Mouse (Mus musculus): ENCODE measurements around the gene Rab34. TPM values are rescaled to one million over a fixed set of nuclear protein-coding genes. Genes with fewer than 3 reads are reported as not detected.

Rab34 gene
- total and polyA plus RNA-seq, 3 experiments: 0.17 to 1.4 (median 0.50) TPM

DNA sequence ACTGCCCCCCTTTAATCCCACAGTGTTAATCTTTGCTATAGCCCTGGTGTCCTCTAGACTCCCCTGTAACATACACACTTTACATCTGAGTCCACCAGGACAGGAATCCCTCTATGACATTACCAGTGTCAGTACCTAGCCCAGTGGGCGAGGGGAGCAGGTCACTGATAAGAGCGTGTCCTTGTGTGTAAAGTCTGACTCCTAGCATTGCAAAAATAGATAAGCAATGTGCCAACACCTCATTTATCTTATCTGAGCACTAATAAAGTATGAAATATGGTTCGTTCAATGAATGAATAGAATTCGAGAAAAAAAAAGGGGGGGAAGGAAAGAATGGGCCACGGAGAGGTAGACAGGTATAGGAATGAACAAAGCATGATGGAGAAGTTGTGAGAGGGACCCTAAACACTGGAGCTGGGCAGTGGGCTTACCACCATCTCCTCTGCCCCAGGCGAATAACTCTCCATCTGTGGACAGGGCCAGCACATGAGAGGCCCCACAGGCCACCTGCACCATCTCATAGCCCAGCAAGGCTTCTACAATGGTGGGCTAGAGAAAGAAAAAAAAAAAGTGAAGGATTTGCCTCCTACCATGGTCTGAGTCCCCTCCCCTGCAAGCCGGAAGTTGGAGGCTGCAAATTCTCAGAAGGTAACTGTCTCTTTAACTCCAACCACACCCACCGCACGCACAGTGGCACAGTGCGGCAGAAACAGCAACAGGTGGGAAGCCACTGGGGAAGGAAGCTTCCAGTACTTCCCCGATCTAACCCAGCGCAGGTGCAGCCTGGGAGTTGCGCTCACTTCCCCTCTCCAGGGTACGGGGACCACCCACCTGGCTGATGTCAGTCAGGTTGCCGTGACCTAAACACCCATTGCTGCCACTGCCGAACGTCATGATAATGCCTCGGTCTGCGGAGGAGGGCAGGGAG, 19.4 kb upstream of the Rab34 start:
- peaks cover 11 to 55% of the 10 kb centered on the region in 2 experiments for H3K4me1 ChIP-seq (ENCODE audit: control insufficient read depth in 1 of 2, insufficient read depth in 2 of 2)
- H3K4me2 ChIP-seq (ENCODE audit: insufficient read depth, low read depth, poor library complexity, severe bottlenecking): peak overlapping the region; percentile 14
- H3K79me2 ChIP-seq (replicated peaks; ENCODE audit: control insufficient read depth, extremely low read depth, insufficient read depth, poor library complexity, severe bottlenecking): peaks cover 13% of the 10 kb centered on the region
- peak; percentile 77 for DNase-seq (ENCODE audit: extremely low read depth)
- peaks cover 2% of the 10 kb centered on the region for H3K9me3 ChIP-seq (replicated peaks; ENCODE audit: low read length)
- peak overlapping the region; percentile 21 for H3K27ac ChIP-seq (ENCODE audit: insufficient read depth, low read depth)
- H3K27me3 ChIP-seq (replicated peaks): no peaks in the 10 kb centered on the region
- H3K9ac ChIP-seq (ENCODE audit: insufficient read depth, low read depth): peak overlapping the region; percentile 7; the same call in 1 of the 2 replicates
- H3K36me3 ChIP-seq (replicated peaks in 1 of 2; ENCODE audit: control insufficient read depth in 1 of 2, insufficient read depth in 1 of 2, low read length in 1 of 2): peaks cover 0 to 37% of the 10 kb centered on the region in 2 experiments
- TF ChIP-seq MAZ (IDR thresholded peaks at IDR 0.05; ENCODE audit: low read depth, low read length) (peak; percentile 46; the same call in 1 of the 2 replicates), NELFE (IDR thresholded peaks at IDR 0.05; ENCODE audit: low read depth, low read length) (0 out of 2 replicates have a peak, but pooled peaks have one; percentile 42), ETS1 (conservative IDR thresholded peaks at IDR 0.05; ENCODE audit: low read depth, low read length) (peak; percentile 72), MYC (IDR thresholded peaks at IDR 0.05; ENCODE audit: low read depth, low read length) (peak; percentile 16; the same call in 1 of the 2 replicates), MAX (IDR thresholded peaks at IDR 0.05; ENCODE audit: low read length) (peak; percentile 79), EP300 (IDR thresholded peaks at IDR 0.05; ENCODE audit: low read length) (peak; percentile 63), KAT2A (IDR thresholded peaks at IDR 0.05; ENCODE audit: insufficient replicate concordance, low read length) (0 out of 2 replicates have a peak, but pooled peaks have one; percentile 38), TCF12 (IDR thresholded peaks at IDR 0.05; ENCODE audit: low read depth, low read length) (peak; percentile 89), UBTF (IDR thresholded peaks at IDR 0.05; ENCODE audit: low read depth, low read length) (no peak), IRF4 (IDR thresholded peaks at IDR 0.05; ENCODE audit: low read depth, low read length) (peak; percentile 74), HCFC1 (IDR thresholded peaks at IDR 0.05; ENCODE audit: low read depth, low read length) (peak; percentile 62), NRF1 (IDR thresholded peaks at IDR 0.05; ENCODE audit: low read depth, low read length) (peak; percentile 60; the same call in 1 of the 2 replicates), MEF2A (IDR thresholded peaks at IDR 0.05; ENCODE audit: borderline replicate concordance, low read depth, low read length) (peak; percentile 64), ZNF384 (IDR thresholded peaks at IDR 0.05; ENCODE audit: low read depth, low read length) (peak; percentile 53), POLR2A (IDR thresholded peaks at IDR 0.05; ENCODE audit: low read depth, low read length) (peak; percentile 41; the same call in 1 of the 2 replicates), RCOR1 (conservative IDR thresholded peaks at IDR 0.05; ENCODE audit: low read depth, low read length) (peak; percentile 78), ELF1 (IDR thresholded peaks at IDR 0.05; ENCODE audit: low read depth, low read length) (peak; percentile 91), JUN (IDR thresholded peaks at IDR 0.05; ENCODE audit: insufficient read depth, low read depth, low read length) (no peak), BHLHE40 (IDR thresholded peaks at IDR 0.05; ENCODE audit: low read depth, low read length) (peak; percentile 92), USF2 (conservative IDR thresholded peaks at IDR 0.05; ENCODE audit: low read depth, low read length) (no peak), CHD1 (IDR thresholded peaks at IDR 0.05; ENCODE audit: low read depth, low read length) (no peak), CHD2 (IDR thresholded peaks at IDR 0.05; ENCODE audit: low read length) (no peak; the same call in 1 of the 2 replicates), PAX5 (IDR thresholded peaks at IDR 0.05; ENCODE audit: low read length) (no peak), POLR2AphosphoS2 (IDR thresholded peaks at IDR 0.05; ENCODE audit: low read depth, low read length) (no peak), MXI1 (IDR thresholded peaks at IDR 0.05; ENCODE audit: low read depth, low read length) (peak; percentile 58), SIN3A (IDR thresholded peaks at IDR 0.05; ENCODE audit: low read length) (peak; percentile 90)
- dilution Hi-C loops (cut with MboI; ENCODE audit: extremely low pct_ligation_motif_present, extremely low pct_unique_long_range_greater_than_20kb, low sequenced_read_pairs) (no loop called here), in situ Hi-C loops (cut with MboI; ENCODE audit: low pct_ligation_motif_present, low pct_unique_long_range_greater_than_20kb, low sequenced_read_pairs) (no loop called here)
- H3K4me3 ChIP-seq (replicated peaks in 1 of 3; ENCODE audit: low read depth in 2 of 3, low read length in 2 of 3, poor library complexity in 1 of 3): peak overlapping the region; percentile 3 to 48 (median 12)
